Mouse (Mus musculus) right cerebral cortex, postnatal 36 days (tissue): Measurements from ENCODE around the gene Sco1.

Experiments used
- DNase-seq, 2 experiments: peaks; one replicate each; pipeline ENCODE4 v3.0.0; 2022; ENCODE audit warnings: low spot score in 2 of 2, mixed read lengths in 1 of 2

The Sco1 gene

GRCm38 (mm10) chr11:67114901-67115300 is 62.4 kb downstream of the Sco1 start:
- DNase-seq = no peak
